Mouse (Mus musculus): ENCODE data around the gene Kremen2. TPM values are rescaled to one million over a fixed set of nuclear protein-coding genes. Genes with fewer than 3 reads are reported as not detected.

The Kremen2 gene
- polyA plus RNA-seq, 1 experiment = 0.05 TPM

GRCm38 (mm10) chr17:23741359-23742209 is 4.0 kb downstream of the Kremen2 start:
- no peak overlapping the region for H3K4me3 ChIP-seq (ENCODE audit: insufficient read depth, poor library complexity, severe bottlenecking)
- no peaks in the 10 kb centered on the region for H3K79me2 ChIP-seq (ENCODE audit: control insufficient read depth, insufficient read depth)
- TF ChIP-seq MYOD1 (IDR thresholded peaks at IDR 0.05; ENCODE audit: control insufficient read depth, insufficient read length, low read depth) (no peak), CEBPB (IDR thresholded peaks at IDR 0.05; ENCODE audit: low read depth) (no peak), USF1 (IDR thresholded peaks at IDR 0.05; ENCODE audit: low read depth) (no peak), CTCF (IDR thresholded peaks at IDR 0.05; ENCODE audit: control insufficient read depth, insufficient read depth, insufficient read length) (no peak), FOSL1 (IDR thresholded peaks at IDR 0.05; ENCODE audit: insufficient read depth, low read length, poor library complexity, severe bottlenecking) (no peak), MAX (IDR thresholded peaks at IDR 0.05) (no peak), MYOG (IDR thresholded peaks at IDR 0.05; ENCODE audit: control insufficient read depth, extremely low read depth, insufficient read length) (no peak)
- H3K27me3 ChIP-seq (ENCODE audit: control insufficient read depth, insufficient read depth, insufficient read length) = peaks cover 36% of the 10 kb centered on the region
- no peaks in the 10 kb centered on the region for H3K36me3 ChIP-seq (ENCODE audit: control insufficient read depth, insufficient read depth)
- no peak overlapping the region for H3ac ChIP-seq (ENCODE audit: control insufficient read depth, insufficient read length, low read depth)
- no peaks in the 10 kb centered on the region for H3K79me3 ChIP-seq (ENCODE audit: low read depth)

GRCm38 (mm10) chr17:23740598-23741021 is 5.0 kb downstream of the Kremen2 start, which contains the start of gene Paqr4:
Gene Paqr4 (minus strand): TSS chr17:23740867.
- Histone ChIP-seq H3K79me3 (ENCODE audit: low read depth) (no peaks in the 10 kb centered on the region), H3K4me3 (ENCODE audit: insufficient read depth, poor library complexity, severe bottlenecking) (peak within 1 kb of the TSS; percentile 29), H3ac (ENCODE audit: control insufficient read depth, insufficient read length, low read depth) (peak within 1 kb of the TSS; percentile 36), H3K27me3 (ENCODE audit: control insufficient read depth, insufficient read depth, insufficient read length) (peaks cover 34% of the 10 kb centered on the region), H3K36me3 (ENCODE audit: control insufficient read depth, insufficient read depth) (no peaks in the 10 kb centered on the region), H3K79me2 (ENCODE audit: control insufficient read depth, insufficient read depth) (no peaks in the 10 kb centered on the region)
- TF ChIP-seq MAX (IDR thresholded peaks at IDR 0.05) = no peak
- TF ChIP-seq MYOD1 (IDR thresholded peaks at IDR 0.05; ENCODE audit: control insufficient read depth, insufficient read length, low read depth) = no peak
- TF ChIP-seq FOSL1 (IDR thresholded peaks at IDR 0.05; ENCODE audit: insufficient read depth, low read length, poor library complexity, severe bottlenecking) = no peak
- TF ChIP-seq CEBPB (IDR thresholded peaks at IDR 0.05; ENCODE audit: low read depth) = no peak
- no peak for TF ChIP-seq USF1 (IDR thresholded peaks at IDR 0.05; ENCODE audit: low read depth)
- no peak for TF ChIP-seq CTCF (IDR thresholded peaks at IDR 0.05; ENCODE audit: control insufficient read depth, insufficient read depth, insufficient read length)
- no peak for TF ChIP-seq MYOG (IDR thresholded peaks at IDR 0.05; ENCODE audit: control insufficient read depth, extremely low read depth, insufficient read length)

- TF ChIP-seq MAX (IDR thresholded peaks at IDR 0.05) = no peak
- TF ChIP-seq MYOD1 (IDR thresholded peaks at IDR 0.05; ENCODE audit: control insufficient read depth, insufficient read length, low read depth) = no peak
- no peak for TF ChIP-seq CEBPB (IDR thresholded peaks at IDR 0.05; ENCODE audit: low read depth)
- no peak for TF ChIP-seq FOSL1 (IDR thresholded peaks at IDR 0.05; ENCODE audit: insufficient read depth, low read length, poor library complexity, severe bottlenecking)
- TF ChIP-seq USF1 (IDR thresholded peaks at IDR 0.05; ENCODE audit: low read depth) = no peak
- TF ChIP-seq CTCF (IDR thresholded peaks at IDR 0.05; ENCODE audit: control insufficient read depth, insufficient read depth, insufficient read length) = no peak
- TF ChIP-seq MYOG (IDR thresholded peaks at IDR 0.05; ENCODE audit: control insufficient read depth, extremely low read depth, insufficient read length) = no peak
- Histone ChIP-seq H3K79me3 (ENCODE audit: low read depth) (no peaks in the 10 kb centered on the region), H3K4me3 (ENCODE audit: insufficient read depth, poor library complexity, severe bottlenecking) (peak overlapping the region; percentile 29), H3ac (ENCODE audit: control insufficient read depth, insufficient read length, low read depth) (peak overlapping the region; percentile 36), H3K36me3 (ENCODE audit: control insufficient read depth, insufficient read depth) (no peaks in the 10 kb centered on the region), H3K27me3 (ENCODE audit: control insufficient read depth, insufficient read depth, insufficient read length) (peaks cover 30% of the 10 kb centered on the region), H3K79me2 (ENCODE audit: control insufficient read depth, insufficient read depth) (no peaks in the 10 kb centered on the region)
Measured at GRCm38 (mm10) chr17:23740136-23740584, 5.5 kb downstream of the Kremen2 start.

- Histone ChIP-seq H3K36me3 (ENCODE audit: control insufficient read depth, insufficient read depth) (no peaks in the 10 kb centered on the region), H3ac (ENCODE audit: control insufficient read depth, insufficient read length, low read depth) (peak overlapping the region; percentile 36), H3K4me3 (ENCODE audit: insufficient read depth, poor library complexity, severe bottlenecking) (peak overlapping the region; percentile 29), H3K79me3 (ENCODE audit: low read depth) (no peaks in the 10 kb centered on the region), H3K79me2 (ENCODE audit: control insufficient read depth, insufficient read depth) (no peaks in the 10 kb centered on the region), H3K27me3 (ENCODE audit: control insufficient read depth, insufficient read depth, insufficient read length) (peaks cover 23% of the 10 kb centered on the region)
- TF ChIP-seq CTCF (IDR thresholded peaks at IDR 0.05; ENCODE audit: control insufficient read depth, insufficient read depth, insufficient read length) (no peak), FOSL1 (IDR thresholded peaks at IDR 0.05; ENCODE audit: insufficient read depth, low read length, poor library complexity, severe bottlenecking) (no peak), CEBPB (IDR thresholded peaks at IDR 0.05; ENCODE audit: low read depth) (no peak), MAX (IDR thresholded peaks at IDR 0.05) (no peak), USF1 (IDR thresholded peaks at IDR 0.05; ENCODE audit: low read depth) (no peak), MYOG (IDR thresholded peaks at IDR 0.05; ENCODE audit: control insufficient read depth, extremely low read depth, insufficient read length) (no peak), MYOD1 (IDR thresholded peaks at IDR 0.05; ENCODE audit: control insufficient read depth, insufficient read length, low read depth) (no peak)
Measured at GRCm38 (mm10) chr17:23739202-23740135, 6.2 kb downstream of the Kremen2 start.

GRCm38 (mm10) chr17:23738836-23739201 is 6.8 kb downstream of the Kremen2 start:
- no peak overlapping the region for H3K4me3 ChIP-seq (ENCODE audit: insufficient read depth, poor library complexity, severe bottlenecking)
- H3K27me3 ChIP-seq (ENCODE audit: control insufficient read depth, insufficient read depth, insufficient read length) = peaks cover 22% of the 10 kb centered on the region
- H3ac ChIP-seq (ENCODE audit: control insufficient read depth, insufficient read length, low read depth) = no peak overlapping the region
- H3K79me3 ChIP-seq (ENCODE audit: low read depth) = no peaks in the 10 kb centered on the region
- TF ChIP-seq MAX (IDR thresholded peaks at IDR 0.05) (no peak), CTCF (IDR thresholded peaks at IDR 0.05; ENCODE audit: control insufficient read depth, insufficient read depth, insufficient read length) (no peak), USF1 (IDR thresholded peaks at IDR 0.05; ENCODE audit: low read depth) (no peak), CEBPB (IDR thresholded peaks at IDR 0.05; ENCODE audit: low read depth) (no peak)
- H3K79me2 ChIP-seq (ENCODE audit: control insufficient read depth, insufficient read depth) = no peaks in the 10 kb centered on the region
- H3K36me3 ChIP-seq (ENCODE audit: control insufficient read depth, insufficient read depth) = no peaks in the 10 kb centered on the region

Measured in C2C12 (cell line).